Mouse (Mus musculus): ENCODE measurements around the gene Slk. TPM values are rescaled to one million over a fixed set of nuclear protein-coding genes. Genes with fewer than 3 reads are reported as not detected.

The Slk gene
- total RNA-seq (2021) = 10 to 100 TPM; 47.5 to 58.6 TPM
- long read RNA-seq, experiment 1, full-length matches to known transcripts = 20 of 29 reads
- long read RNA-seq, experiment 1, partial matches to known transcripts = 1 of 29 reads
- long read RNA-seq, experiment 1, other reads (novel, unspliced or antisense) = 8 of 29 reads
- long read RNA-seq, experiment 2, full-length matches to known transcripts = 23 of 37 reads
- long read RNA-seq, experiment 2, partial matches to known transcripts = 9 of 37 reads
- long read RNA-seq, experiment 2, other reads (novel, unspliced or antisense) = 5 of 37 reads

DNA sequence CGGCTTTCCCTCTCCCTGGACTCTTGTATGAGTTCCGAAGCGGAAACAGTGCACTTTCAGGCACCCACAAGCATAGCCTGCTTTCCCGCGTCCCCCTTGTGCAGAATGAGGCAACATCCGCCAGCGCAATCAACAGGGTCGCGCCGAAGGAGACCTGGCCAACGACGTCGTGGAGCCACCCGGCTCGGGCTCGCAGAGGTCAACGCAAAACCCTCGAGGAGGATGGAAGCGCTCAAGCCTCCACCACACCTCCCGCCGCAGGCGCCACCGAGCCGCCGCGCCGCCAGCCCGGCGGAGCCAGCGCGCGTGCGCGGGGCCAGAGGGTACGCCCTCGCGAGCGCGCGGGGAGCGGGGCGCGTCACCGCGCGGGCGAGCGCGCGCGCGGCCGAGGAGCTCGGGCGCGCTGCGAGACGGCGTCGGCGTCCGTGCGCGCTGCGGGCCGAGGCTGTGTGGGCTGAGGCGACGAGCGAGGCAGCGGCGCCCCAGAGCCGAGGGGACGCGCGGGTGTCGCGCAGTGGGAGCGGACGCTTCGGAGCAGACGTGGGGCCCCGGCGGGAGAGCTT lies at the start of gene Slk:
Slk (plus strand) TSS at position 454 of the 563 bp plus-strand sequence.
- DNase-seq (ENCODE audit: low spot score in 2 of 2) = peak; percentile 69 to 78

- DNase-seq (ENCODE audit: low spot score in 2 of 2) = no peak
Observed at GRCm38 (mm10) chr19:47531309-47531708, 48.2 kb upstream of the Slk start.

- DNase-seq (ENCODE audit: low spot score in 2 of 2) = no peak
Observed at GRCm38 (mm10) chr19:47532449-47532848, 47.0 kb upstream of the Slk start.

DNA sequence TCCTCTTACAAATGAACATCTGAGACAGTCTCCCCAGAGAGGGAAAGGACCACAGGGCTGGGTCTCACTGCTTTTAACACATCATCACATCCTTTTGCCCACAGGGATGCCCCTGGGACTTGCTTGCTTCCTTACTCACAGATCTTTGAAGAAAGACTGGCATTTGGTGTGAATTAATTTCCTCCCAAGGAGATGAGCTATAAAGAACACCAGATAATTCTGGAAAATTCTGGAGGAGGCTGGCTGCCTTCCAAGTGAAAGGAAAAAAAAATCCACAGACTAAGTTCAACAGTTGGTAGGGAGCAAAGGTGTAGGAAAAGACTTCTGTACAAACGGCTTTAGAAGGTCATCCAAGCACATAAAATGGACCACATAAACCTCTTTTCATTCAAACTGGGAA lies 45.3 kb upstream of the Slk start:
- DNase-seq (ENCODE audit: low spot score in 2 of 2) = no peak

DNA sequence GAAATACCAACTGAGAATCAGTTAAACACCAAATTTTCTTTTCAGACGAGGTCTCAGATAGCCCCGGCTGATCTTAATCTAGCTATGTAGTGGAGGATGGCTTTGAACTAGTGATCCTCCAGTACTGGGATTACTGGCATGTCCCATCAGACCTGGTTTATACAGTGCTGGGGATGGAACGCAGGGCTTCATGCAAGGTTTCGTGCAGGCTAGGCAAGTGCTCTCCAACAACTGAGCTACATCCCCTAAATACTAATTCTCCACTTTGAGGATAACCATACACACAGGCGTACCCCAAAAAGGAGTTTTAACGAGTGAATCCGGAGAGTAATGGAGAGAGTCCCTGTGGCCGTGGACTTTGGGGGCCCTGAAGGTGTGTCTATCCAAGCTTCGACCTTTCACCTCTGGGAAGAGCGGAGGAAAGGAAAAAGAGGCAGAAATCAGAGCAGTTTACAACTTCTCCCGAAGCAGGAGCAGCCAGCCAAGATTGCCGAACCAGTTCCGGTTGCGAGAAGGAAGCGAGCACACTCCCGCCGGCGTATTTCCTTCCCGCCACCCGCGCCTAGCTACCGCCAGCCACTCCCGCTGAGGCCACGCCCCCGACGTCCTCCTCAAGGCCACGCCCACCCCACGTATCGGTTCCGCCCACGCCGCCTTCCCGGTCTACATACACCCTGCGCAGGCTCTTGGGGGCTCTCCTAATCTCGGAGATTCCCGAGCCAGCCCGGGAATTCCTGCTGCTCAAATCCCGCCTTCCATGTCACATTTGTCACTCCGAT lies 42.8 kb upstream of the Slk start:
- peak; percentile 96 to 99 for DNase-seq (ENCODE audit: low spot score in 2 of 2)

- DNase-seq (ENCODE audit: low spot score in 2 of 2) = no peak
Observed at GRCm38 (mm10) chr19:47537300-47537792, 42.1 kb upstream of the Slk start, which contains the start of gene Stn1. Gene Stn1, minus strand, starts transcription at chr19:47537507.

- no peak for DNase-seq (ENCODE audit: low spot score in 2 of 2)
Observed at GRCm38 (mm10) chr19:47537879-47538278, 41.6 kb upstream of the Slk start.

DNA sequence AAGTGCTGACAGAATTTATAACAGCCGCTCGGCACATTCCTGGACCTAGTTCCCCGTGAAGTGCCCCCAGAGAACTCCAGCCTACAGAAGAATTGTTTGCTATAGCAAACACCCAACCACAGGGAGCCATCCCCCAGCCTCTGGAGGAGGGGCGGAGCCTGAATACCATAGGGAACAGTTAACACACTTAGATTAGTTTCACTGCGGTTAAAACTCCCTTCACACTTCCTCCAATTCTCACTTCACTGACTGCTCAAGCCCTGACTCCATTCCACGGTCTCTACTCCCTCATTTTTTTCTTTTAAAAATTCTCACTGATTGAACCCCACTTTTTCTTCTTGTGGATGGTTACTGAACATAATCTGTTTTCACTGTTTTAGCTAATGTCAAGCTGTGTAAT lies 40.7 kb upstream of the Slk start:
- DNase-seq (ENCODE audit: low spot score in 2 of 2) = no peak

DNA sequence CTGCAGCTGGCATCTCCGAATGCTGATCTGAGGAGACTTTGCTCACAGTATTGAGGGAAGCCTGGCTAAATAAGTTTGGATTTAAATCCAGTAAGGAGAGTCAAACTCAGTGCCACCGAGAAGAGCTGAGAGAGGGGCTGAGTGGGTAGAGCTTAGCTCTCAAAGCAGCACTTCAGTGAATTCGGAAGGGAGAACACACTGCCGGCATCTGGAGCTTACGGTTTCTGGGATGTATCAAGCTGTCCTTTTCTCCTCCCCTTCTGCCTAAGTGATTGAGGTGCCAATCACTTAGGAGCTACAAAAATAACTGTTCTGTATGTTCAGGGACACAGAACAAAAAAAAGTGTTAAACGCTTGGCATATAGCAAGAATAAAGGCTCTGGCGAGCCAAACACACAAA lies 37.0 kb upstream of the Slk start:
- no peak for DNase-seq (ENCODE audit: low spot score in 2 of 2)

GRCm38 (mm10) chr19:47545055-47545454 lies 34.4 kb upstream of the Slk start:
- DNase-seq (ENCODE audit: low spot score in 2 of 2) = no peak

DNA sequence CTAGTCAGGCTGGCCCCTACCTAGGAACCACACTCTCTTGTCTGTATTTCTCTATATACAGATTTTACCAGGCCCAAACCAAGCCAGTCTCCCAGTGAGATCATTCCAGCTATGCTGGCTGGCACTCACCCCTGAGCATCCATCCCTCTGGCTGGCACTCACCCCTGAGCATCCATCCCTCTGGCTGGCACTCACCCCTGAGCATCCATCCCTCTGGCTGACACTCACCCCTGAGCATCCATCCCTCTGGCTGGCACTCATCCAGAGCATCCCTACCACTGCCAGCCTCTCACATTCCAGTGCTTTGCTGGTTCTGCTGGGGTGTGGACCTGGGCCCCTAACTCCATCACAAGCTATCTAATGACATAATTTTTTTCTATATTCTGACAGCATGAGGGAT lies 34.0 kb upstream of the Slk start:
- no peak for DNase-seq (ENCODE audit: low spot score in 2 of 2)

GRCm38 (mm10) chr19:47548432-47549076 lies 30.9 kb upstream of the Slk start:
- no peak for DNase-seq (ENCODE audit: low spot score in 2 of 2)

- DNase-seq (ENCODE audit: low spot score in 2 of 2) = no peak
Observed at GRCm38 (mm10) chr19:47549174-47549573, 30.3 kb upstream of the Slk start.

- no peak for DNase-seq (ENCODE audit: low spot score in 2 of 2)
Observed at GRCm38 (mm10) chr19:47549584-47549983, 29.9 kb upstream of the Slk start.

DNA sequence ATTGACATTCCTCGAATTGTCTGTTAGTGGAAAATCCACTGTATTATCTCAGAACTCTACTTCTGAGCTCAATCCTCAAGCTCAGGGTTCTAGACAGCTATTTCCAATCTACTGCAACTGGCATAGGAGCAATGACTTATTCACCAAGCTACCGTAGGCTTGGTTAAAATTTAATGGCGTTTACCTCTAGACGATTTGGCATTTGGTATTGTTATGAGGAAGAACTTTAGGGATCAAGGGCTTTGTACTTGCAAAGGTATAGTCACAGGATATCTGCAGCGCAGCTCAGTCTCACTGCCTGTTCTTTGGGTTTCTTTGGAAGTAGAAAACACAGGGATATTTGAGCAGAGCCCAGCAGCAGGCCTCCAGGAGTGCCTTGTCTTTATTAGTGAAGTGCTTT lies 20.3 kb upstream of the Slk start:
- DNase-seq (ENCODE audit: low spot score in 2 of 2) = no peak

- DNase-seq (ENCODE audit: low spot score in 2 of 2) = no peak
Observed at GRCm38 (mm10) chr19:47559751-47560512, 19.5 kb upstream of the Slk start.

- DNase-seq (ENCODE audit: low spot score in 2 of 2) = no peak
Observed at GRCm38 (mm10) chr19:47560544-47561161, 18.8 kb upstream of the Slk start.

DNA sequence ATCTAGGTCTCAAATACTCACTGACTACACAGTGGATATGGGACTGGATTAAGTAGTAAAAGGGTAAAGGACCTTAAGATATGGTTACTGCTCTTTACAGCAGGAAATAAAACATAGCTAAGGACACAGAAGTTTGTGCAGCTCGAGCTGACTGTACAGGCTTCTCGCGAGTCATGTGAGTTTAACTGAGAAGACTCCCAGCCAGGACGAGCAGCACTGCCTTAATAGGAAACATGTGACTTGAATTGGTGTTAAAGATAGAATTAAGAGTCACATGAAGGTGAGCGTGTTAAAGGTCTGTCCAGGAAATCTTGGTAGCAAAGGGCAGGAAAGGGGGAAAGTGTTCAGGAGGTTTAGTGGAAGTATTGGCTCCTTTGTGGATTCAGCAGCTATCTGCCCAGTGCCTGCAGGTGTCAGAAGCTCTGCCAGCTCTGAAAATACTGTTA lies 17.5 kb upstream of the Slk start:
- no peak for DNase-seq (ENCODE audit: low spot score in 2 of 2)

DNA sequence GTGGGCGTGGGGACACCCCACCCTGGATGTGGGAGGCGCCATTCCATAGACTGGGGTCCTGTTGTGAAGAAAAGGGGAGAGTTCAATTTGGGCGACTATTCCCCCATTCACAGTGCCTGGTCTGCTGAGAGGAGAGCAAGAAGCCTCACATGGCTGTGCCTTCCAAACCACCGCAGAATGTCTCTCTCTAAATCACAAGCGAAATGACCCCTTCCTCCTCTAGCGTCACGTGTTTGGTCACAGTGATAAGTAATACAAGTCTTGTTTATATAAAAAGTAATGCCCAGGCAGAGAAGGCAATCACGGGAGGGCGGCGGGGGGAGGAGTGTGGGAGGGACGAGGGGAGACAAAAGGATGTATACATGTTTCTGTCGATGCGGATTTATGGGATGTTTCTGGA lies 15.8 kb upstream of the Slk start:
- no peak for DNase-seq (ENCODE audit: low spot score in 2 of 2)

GRCm38 (mm10) chr19:47565031-47565654 lies 14.3 kb upstream of the Slk start:
- DNase-seq (ENCODE audit: low spot score in 2 of 2) = no peak

Measured in gastrocnemius, postnatal 4 days (tissue).